Mouse (Mus musculus): ENCODE results near the gene Hint3.
A peak's percentile ranks its signal among the peaks of the same experiment; 100 is the strongest.
"Not testable (repeated sequence)": the region's sequence is repeated elsewhere in the genome, so short reads cannot be mapped to it uniquely, and the experiment has no call there.

Gene Hint3

DNA sequence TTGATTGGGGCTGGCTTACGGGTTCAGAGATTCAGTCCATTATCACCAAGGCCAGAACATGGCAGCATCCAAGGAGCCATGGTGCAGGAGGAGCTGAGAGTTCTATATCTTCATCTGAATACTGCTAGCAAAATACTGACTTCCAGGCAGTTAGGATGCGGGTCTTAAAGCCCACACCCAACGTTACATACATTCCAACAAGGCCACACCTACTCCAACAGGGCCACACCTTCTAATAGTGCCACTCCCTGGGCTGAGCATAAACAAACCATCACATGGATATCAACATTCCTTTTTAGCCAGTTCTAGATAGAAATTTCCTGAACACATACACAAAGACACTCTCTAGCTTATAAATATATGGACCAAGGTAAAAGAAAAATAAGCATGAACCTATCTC lies at the start of gene Hint3:
TSS of gene Hint3 (minus strand) at position 120 of the 400 bp plus-strand sequence.
- no peak for DNase-seq

DNA sequence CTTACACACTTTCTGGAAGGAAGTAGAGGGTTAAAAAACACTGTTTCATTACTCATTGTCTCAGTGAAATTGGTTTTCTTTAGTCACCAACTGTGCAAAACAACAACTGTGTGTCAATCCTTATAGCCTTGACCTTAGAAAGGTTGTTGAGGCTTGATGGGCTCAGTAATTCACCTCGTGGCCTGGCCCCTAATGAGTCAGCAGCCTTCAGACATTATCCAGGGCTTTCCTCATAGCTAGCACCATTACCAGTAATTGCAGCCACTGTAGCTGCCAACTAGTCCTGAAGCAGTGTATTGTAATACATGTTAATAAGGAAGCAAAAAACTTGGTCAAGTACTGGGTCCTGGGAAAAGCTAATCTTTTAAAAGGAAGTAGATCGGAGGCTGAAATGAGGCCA lies 48.6 kb upstream of the Hint3 start:
- DNase-seq = peak in 1 of 2 experiments; percentile 9

DNA sequence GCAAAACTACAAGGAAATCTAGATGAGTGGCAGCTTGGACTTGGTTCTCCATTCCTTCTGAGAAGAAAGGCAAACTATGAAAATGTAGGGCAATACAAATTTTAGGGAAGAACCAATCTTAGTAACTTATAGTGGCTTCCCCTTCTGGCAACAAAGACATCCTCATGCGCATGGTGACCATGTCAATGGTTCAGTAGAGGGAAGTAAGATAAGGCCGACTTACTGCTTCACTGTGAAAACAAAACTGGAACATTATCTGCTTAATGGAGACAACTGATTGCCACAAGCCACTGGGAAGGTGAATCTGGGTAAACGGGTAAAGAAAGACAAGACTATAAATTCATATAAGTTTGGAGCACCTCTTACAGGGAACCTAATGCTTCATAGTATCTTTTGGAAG lies 45.4 kb upstream of the Hint3 start:
- DNase-seq = no peak

DNA sequence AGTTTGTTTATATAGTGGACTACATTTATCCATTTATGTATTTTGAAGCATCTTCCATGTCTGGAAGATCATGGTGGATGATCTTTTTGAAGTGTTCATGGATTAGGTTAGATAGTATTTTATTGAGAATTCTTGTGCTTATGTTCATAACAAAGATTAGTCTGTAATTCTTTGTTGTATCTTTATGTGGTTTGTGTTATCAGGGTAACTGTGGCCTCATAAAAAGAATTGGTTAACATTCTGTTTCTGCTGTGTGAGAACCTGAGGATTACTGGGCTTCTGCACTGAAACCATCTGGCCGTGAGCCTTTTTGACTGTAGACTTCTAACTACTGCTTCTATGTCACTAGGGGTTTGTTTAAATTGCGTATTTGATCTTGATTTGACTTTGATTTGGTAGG lies 37.1 kb upstream of the Hint3 start:
- DNase-seq = no peak

DNA sequence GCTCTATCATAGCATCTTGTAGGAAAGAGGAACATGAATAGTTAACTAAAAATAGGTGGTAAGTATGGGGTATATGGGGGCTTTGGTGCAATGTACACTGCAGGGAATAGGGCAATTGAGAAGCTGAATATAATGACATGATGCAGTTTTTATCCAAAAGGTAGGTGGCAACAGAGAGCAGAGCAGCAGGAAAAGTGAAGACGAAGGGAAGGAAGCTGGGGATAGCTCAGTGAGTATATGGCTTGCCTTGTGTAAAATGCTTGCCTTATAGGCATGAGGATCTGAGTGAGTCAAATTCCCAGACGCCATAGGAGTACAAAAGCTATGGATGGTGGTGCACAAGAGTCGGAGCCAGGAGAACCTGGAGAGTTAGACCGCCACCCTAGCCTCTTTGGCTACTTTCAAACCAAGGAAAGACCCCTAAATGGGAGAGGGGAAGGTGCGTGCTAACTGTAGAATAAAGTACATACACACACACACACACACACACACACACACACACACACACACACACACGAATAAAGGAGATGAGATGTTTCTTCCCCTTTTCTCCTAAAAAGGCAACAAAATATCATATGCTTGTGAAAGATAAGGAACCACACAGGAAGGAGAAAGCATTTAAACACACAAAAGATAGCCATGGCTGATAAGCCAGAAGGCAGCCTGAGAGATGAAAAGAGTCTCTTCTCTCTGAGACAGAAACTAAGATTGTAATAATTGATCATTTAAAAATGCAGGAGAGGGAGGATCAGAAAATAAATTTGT lies 31.3 kb upstream of the Hint3 start:
- no peak for DNase-seq

DNA sequence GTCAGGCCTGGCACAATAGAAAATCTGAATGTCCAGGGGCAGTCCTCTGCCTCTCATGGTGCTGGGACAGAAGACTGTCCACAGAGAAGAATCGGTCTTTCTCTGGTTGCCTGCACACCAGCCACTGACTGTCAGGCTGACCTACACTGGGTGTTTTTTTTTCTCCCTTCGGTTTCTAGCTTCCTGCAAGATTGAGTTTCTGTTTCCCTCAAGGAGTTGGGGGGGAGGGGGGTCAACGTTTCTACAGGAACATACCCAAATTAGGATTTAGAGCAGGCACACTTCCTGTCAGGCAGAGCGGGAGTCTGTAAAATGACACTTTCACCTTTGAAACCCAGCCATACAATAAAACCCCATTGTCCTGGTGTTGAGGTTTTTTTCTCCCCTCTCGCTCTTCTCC lies 26.2 kb upstream of the Hint3 start:
- peak in 1 of 2 experiments; percentile 15 for DNase-seq

DNA sequence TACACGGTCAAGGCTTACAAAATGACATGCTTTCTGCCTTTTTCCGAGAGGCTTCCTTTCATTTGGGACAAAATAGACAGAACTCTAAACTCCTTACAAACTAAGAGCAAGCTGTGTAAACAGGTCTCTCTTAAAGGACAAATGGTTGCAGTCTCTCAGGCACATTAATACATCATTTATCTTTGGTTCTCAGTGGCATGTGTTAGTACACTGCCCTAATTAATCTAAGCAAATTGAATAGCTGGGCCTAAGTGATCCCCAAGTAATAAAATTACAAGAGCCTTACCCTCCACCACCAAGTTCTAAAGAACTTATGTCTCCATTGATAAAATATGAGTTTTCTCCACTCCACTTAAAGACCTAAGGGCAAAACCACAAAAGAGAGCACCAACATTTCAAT lies 18.2 kb upstream of the Hint3 start:
- no peak for DNase-seq

DNA sequence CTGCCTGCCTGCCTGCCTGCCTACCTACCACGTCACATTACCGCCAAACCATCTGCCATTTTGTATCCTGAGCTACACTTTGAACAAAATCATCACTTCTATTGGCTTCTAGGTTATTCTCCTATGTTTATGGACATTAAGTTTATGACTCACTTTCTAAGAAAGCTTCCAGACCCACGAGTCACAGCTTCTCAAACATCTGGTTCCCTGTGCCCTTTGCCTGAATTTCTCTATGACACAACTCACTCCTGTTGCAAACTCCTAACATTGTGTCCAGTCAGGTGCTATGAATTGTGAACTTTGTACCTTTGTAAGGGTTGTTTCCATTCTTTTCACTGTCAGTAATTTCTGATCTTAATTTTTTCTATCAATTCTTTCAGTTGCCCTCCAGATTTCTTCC lies 8.8 kb upstream of the Hint3 start:
- no peak for DNase-seq

DNA sequence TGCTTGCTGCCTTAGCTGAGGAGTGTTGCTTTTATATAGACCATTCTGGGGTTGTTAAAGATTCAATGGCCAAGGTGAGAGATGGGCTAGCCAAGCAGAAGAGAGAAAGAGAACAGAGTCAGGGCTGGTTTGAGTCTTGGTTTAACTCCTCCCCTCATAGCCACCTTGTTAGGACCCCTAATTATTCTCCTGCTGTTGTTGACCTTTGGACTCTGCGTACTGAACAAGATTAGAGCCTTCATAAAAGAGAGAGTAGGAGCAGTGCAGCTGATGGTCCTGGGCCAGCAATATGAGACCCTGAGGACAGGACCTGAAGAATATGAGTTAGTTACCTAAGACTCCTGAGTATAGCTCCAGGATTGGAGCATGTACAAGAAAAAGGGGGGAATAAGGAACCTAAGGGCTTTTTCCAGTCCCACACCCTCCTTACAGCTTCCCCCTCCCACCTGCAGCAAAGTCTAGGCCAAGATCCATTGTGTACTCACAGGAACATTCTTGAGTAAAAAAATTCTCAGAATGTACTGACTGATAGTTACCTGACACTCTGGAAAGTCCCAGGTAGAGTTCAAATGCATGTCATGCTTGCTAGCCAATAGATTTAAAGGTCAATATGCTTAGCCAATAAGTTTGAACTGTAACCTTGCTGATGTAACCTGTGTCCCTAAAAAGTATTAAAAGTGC lies 7.2 kb upstream of the Hint3 start:
- DNase-seq = not testable (repeated sequence)

DNA sequence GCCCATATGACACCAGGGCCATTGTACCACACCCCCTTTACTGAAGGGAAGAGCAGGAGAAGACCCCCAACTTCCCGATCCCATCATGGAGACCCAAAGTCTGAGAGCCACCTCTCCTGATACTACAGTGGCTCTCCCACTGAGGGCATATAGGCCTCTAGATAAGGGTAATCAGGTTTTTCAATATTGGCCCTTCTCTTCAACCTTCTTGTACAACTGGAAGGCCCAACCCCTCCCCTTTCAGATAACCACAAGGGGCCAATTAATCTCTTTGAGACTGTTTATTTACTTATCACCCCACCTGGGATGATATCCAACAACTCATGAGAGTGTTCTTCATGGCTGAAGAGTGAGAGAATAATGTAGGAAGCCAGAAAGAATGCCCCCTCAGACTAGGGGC lies 3.3 kb upstream of the Hint3 start:
- no peak for DNase-seq

DNA sequence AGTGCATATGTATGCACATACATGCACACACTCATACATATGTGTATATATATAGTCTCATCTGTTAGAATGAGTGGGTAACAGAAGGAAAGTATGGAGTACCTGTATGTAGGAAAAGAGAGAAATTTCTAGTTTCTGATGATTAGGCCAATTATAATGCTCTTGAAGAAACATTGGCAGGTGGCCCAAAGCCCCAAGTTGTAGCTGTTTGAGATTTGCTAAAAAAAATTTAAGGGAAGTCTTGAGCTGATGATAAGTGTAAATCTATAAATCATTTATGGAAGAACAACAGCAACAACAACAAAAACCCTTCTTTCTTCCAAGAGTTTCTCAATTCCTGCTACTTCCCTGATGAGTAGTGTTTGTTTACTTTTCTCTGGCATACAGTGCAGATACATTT lies 545 bp upstream of the Hint3 start:
- no peak for DNase-seq

DNA sequence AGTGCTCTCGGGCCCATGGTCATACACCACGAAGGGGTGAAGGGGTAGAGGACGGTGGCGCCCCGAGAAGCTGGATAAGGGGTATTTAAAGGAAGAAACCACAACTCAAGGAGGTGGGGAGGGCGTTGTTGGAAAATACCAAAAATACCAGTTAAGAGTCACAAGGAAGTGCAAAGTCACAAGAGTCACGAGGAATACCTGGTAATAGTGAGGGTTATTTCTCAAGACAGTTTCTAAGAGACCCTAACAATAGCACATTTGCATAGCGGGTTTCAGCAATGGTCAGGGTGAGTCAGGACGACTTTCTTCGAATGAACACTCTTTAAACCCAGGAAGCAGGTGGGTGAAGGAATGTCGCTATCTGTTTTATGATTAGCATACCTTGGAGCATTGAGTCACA lies 988 bp downstream of the Hint3 start:
- not testable (repeated sequence) for DNase-seq

DNA sequence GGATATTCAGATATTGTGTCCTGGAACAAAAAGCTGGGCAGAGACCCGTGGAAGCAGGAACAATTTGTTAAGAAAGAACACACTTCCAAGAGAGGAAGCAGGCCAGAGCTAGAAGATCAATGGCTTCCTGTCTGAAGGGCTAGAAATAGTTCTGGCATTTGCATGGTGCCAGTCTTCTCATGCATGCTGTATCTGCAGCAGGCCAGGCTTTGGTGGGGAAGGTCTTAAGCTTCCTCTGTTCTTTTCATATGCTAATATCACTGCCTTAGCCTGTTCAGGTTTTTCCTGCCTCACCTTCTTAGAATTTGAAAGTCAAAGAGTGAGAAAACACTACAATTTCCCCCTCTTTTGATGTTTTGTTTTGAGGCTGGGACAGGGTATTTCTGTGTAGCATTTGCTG lies 1.9 kb downstream of the Hint3 start:
- DNase-seq = no peak

DNA sequence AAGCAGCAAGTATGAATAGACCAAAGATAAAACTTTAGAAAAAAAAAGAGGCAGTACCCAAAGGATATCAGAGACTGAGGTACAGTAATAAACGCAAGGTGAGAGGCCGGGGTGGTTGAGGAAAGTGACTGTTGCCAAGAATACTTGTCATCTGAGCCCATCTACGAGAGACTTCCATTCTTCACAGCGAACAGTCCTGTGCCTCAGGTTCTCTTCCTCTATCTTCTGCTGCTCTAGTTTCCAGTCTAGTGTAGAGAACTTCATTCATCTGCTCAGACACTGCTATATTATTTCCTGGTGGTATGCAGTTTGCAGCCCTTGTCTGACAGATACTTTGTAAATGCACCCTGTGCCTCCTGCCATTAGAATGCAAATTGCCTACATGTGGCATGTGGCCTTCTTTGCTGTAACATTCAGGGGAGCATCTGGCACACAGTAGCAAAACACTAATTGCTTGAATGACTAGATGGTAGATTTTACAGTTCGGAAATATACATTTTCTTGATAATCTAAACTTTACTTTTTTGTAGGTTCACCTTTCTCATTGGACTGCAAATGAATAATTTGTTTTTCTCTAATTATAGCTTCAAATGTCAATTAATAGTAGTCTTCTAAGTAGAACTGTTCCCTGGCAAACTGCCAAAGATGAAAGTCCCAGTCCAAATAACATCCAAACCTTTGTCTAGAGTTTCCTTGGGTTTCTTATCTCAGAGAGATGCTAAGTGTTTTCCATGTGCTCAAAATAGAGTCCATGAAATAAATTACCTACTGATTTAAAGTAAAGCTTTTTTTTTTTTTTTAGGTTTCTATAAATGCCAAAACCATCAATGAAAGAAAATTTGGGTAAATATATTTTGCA lies 5.0 kb downstream of the Hint3 start:
- DNase-seq = no peak

DNA sequence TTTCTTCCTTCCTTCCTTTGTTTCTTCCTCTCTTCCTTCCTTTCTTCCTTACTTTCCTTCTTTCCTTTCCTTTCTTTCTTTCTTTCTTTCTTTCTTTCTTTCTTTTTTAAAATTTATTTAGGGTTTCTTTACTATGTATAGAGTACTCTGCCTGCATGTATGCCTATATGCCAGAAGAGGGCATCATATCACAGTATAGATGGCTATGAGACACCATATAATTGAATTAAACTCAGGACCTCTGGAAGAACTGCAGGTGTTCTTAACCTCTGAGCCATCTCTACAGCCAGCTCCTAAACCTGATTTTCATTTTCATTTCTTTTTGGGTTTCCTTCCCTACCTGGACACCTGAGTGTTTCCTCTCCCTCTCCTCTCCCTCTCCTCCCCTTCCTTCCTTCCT lies 6.5 kb downstream of the Hint3 start:
- DNase-seq = no peak

DNA sequence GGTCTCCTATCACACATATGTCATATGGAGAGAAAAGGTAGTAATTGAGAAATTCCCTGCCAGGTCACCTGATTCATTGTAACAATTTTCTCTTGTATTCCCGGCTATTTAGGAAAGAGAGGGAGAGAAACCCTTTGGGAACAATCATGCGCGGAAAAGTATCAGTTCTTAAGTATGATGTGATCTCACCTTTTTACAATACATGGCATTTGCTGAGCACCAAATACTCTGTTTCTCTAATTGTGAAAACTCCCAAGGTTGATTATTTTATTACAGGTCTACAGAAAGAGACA lies 10.6 kb downstream of the Hint3 start:
- DNase-seq = no peak

DNA sequence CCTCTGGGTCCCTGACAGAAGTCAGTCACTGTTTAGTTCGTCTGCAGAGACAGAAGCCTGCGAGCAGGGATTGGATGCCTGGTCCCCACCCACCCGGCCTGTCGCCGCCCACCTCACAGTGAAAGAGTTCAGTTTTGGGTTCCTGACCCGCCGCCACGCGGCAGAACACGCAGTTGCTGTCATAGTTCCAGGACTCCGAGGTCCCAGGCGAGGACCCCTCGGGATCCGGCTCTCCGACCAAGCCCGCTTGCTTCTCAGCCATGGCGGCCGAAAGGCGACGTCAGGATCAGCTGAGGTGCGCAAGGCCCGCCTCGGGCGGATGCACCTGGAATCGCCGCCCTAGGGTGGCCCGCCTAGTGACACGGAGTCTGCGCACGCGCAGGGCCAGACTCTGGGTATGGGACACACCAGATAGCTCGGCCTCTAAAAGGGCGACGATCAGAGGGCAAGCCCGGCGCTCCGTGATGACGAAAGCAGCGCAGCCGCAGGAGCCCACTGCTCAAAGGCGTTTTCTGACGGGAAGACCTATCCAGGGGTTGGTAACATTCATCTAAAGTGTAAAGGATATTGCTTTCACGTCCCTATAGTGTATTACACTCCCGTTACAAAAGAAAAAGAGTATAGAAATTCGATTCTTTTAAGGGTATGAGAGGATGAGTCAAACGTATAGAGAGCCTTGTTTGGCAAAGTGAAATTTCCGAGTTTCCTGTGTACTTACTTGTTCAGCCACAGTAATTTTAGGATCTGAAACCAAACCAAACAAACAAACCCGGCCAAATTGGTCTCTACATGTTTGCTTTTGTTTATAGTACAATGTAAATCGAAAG lies 11.1 kb downstream of the Hint3 start:
- peak; percentile 99 for DNase-seq

DNA sequence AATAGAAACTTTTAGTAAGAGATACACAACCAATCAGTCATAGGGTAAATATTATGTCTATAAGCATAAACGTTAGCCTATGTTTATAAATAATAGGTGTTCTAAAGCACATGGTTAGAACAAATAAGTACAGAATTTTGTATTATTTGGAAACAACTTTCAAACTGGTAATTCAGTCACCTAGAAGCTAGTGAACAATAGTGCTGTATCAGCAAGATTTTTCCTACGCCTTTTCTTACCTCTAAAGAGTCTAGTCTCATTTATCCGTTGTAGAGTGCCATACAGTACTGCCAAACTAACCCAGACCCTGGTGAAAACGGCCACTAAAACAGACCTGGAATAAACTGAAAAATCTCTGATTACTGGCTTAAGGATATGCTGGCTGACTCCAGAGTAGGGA lies 16.4 kb downstream of the Hint3 start:
- no peak for DNase-seq

DNA sequence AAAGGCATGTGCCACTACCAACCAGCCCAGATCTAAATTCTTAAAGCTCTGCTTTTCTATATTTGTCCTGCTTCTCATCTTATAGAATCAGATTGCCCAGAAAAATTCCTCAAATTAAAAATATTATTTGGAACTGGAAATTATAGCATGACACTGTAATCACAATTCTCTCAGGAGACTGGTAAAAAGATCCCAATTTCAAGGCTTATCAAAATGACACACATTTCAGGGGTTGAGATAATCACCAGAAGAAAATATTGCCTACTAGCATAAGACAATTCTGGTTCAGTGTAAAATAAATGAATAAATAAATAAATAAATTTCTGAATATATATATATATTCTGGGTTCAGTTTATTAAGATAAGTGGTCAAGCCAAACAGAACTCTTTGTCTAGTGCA lies 19.8 kb downstream of the Hint3 start:
- DNase-seq = no peak

DNA sequence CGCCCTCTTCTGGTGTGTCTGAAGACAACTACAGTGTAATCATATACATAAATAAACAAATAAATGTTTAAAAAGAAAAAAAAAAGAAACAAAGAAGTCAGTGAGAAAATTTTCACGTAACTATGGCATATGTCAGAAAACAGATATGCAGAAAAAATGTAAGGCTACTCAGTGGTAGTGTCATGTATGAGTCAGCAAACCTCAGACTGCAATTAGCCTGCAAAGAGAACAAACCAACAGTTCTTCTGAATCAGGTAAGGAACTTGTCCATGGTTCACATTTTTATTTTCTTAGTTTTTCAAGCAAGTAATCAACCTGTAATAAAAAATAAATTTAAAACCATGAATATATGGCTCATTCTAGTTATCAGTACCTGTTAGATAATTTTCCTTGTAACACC lies 21.3 kb downstream of the Hint3 start:
- no peak for DNase-seq

DNA sequence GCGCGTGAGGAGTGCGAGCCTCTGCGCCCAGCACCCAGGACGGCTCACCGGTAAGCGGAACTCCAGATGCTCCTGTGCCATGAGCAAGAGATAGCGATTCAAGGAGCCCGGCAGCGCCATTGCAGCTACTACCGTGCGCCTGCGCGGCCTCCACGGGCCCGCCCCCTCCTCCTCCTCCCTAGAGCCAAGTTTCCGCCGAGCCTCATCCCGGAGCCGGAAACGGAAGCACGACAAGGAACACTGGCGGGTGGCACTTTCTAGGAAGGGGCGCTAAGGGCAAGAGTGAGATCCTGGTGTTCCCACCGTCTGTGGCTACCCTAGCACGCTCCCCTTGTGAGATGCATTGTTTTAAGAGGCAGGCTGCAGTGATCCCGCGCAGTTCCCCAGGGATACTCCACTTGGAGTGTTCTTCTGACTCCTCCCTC lies 28.9 kb downstream of the Hint3 start, which contains the start of gene Trmt11:
TSS of gene Trmt11 (minus strand) at position 208 of the 425 bp plus-strand sequence.
- peak; percentile 90 to 94 for DNase-seq

DNA sequence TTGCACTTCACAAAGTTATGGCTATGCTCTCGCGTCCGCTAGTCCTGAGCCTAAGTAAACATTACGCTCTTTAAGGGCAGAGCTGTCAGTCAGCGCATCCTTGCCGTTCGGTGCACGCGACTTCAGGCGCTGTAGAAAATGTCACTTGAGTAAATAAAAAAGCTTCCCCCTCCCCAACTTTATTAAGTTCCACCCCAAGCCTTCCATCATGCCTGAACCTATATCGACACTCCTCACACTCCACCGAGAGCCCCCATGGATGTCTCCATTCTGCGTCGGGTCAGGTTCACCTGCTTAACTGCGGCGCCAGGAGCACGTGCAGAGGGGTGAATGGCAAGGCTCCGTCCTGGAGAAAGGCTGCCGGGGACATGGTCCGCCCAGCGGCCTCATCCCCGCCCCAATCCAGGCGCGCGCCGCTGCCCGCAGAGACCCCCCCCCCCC lies 29.3 kb downstream of the Hint3 start:
- DNase-seq = no peak

DNA sequence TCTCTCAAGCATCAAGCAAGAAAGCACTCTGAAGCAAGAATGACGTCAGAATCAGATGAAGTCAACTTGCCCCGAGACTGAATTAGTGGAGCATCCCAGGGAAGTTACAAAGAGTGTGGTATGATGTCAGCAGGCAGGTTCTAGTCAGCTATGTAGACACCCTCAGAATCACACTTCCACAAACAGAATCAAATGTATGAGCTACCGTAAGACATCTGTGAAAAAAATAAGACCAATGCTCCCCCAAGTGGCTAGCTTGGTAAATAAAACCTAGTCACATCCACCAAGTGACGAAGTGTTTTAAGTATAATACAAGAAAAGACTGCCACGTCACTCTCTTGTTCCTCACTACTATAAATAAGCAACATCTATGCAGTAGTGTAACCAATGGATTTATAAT lies 42.4 kb downstream of the Hint3 start:
- no peak for DNase-seq

All from lung, adult 18-20 months (tissue).